Mouse (Mus musculus): ENCODE results near the gene Haus4.

GRCm38 (mm10) chr14:54538580-54538979 is 15.8 kb downstream of the Haus4 start:
- no peak for TF ChIP-seq CTCF (IDR thresholded peaks at IDR 0.05; ENCODE audit: low read depth)
- no peak for TF ChIP-seq EP300 (IDR thresholded peaks at IDR 0.05; ENCODE audit: low read depth)

Data from heart, postnatal 0 days (tissue).